Mouse (Mus musculus) ovary, postnatal 36 days (tissue): Measurements from ENCODE around the gene Grb2.

ENCODE experiments used
- DNase-seq: peaks from one replicate; pipeline ENCODE4 v3.0.0; 2022; ENCODE audit warnings: low spot score, mixed read lengths

Gene Grb2

DNA sequence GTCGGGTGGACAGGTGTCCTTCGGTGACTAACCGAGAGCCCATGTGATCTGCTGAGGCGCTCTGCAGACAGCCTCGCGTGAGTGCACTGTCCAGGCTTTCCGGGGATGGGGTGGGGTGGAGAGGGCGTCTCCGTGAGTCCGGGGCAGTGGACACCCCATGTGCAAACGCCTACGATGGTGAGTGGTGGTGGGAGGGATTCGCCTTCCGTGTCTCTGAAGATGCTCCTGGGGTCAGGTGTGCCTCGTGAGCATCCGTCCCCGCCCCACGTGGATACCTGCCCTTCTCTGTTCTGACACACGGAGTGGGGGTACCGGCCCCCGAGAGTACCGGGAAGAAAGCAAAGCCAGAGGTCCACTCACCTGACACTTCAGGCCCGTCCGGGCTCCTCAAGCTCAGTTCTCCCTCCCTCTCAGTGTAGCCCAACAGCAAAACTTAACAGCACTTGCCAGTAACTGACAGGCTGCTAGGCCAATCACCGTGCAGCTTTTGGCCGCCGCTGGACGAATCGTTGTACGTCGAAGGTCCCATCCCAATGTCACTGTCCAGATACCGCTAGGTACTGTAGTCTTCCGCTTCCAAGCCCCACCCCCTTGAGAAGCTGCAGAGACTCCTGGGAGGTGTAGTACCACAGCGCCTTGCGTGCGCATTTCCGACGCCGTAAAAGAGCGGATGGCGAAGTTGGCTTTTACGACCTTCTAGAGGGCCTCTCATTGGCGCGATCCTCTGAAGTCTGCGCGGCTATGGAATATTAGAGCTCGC lies 80.5 kb downstream of the Grb2 start, which contains the start of gene Slc25a19:
Slc25a19 (minus strand) TSS at position 591 of the 760 bp plus-strand sequence.
- DNase-seq, result peak; percentile 97

DNA sequence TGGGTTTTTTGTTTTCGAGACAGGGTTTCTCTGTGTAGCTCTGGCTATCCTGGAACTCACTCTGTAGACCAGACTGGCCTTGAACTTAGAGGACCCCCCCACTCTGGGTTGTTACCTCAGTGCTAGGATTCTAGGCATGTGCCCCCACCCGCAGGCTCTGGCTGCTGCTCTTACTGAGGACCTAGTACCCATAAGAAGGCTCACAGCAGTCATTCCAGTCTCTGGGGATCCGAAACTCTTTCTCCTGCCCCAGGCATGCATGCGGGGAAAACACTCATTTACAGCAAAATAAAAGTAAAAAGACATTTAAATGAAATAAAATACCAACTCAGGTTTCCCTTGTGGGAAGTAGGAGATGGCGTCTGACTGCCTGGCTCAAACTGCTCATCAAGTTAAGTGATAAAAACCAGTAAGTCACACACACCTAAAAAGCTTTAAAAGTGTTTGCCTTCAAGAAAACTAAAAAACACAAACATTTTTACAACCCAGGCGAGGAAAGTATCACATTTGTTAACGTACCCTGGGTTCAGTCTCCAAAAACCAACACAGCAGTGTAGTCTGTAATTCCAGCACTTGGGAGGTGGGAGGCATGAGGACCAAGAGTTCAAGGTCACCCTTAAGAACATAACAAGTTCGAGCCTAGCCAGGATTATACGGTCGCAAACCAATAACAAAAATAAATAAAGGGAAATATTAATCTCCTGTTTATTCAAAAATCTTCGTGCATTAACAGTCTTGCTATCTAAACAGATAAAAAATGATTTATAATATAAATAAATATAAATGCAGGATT lies 81.4 kb downstream of the Grb2 start:
- DNase-seq, result no peak

DNA sequence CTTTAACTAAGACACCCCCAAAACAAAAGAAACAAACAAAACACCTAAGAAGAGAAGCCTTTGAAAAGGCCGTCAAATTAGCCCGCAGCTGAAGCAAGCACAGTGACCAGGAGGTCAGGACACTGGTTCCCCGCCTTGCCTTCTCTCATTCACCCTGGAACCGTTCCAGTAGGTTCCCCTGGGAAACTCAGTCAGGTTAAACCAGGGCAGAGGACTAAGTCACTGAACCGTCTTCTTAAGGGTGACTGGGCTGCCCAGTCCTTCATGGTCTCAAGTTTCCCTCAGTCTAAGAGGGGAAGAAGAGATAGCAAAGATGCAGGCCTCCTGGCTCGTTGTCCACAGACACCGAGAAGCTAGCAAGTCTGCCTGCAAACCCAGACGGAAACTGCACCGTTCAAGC lies 82.5 kb downstream of the Grb2 start:
- DNase-seq, result no peak

DNA sequence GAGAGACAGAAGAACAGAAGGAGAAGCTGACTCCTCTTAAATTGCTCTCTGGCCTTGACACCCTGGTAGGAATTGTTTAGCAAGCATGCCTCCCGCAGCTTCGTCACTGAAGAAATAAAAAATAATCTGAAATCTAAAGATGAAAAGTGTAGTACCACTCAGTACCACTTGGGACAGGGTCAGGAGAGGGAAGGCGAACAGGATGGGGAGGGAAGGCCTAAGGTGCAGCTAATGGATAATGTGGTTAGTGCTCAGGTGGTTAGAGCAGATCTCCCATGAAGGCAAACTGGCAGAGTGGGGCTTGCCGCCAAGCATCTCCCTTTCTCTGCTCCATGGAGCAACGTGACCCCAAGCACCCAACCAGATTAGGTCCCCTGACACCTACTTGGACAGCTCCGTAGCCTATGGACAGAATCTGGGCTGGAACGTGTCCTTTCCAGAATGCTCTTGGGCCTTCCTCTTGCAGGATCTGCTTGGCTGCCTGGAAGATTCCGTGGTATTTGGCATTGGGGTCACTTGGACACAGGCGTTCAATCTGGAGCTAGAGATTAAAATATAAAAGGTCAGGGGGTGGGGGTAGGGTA lies 84.8 kb downstream of the Grb2 start:
- no peak for DNase-seq

DNA sequence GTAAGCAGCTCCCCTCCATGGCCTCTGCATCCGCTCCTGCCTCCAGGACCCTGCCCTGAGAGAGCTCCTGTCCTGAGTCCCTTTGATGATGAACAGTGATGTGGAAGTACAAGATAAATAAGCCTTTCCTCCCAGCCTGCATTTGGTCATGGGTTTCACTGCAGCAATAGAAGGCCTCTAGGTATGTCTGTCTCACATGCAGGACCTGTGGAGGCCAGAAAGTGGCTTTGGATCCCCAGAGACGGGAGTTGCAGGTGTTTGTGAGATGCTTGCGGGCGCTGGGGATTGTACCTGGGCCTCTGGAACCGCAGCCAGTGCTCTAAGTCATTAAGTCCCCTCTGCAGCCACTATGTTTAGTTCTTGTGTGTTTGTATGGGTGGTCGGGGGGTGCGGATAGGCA lies 88.4 kb downstream of the Grb2 start:
- no peak for DNase-seq

DNA sequence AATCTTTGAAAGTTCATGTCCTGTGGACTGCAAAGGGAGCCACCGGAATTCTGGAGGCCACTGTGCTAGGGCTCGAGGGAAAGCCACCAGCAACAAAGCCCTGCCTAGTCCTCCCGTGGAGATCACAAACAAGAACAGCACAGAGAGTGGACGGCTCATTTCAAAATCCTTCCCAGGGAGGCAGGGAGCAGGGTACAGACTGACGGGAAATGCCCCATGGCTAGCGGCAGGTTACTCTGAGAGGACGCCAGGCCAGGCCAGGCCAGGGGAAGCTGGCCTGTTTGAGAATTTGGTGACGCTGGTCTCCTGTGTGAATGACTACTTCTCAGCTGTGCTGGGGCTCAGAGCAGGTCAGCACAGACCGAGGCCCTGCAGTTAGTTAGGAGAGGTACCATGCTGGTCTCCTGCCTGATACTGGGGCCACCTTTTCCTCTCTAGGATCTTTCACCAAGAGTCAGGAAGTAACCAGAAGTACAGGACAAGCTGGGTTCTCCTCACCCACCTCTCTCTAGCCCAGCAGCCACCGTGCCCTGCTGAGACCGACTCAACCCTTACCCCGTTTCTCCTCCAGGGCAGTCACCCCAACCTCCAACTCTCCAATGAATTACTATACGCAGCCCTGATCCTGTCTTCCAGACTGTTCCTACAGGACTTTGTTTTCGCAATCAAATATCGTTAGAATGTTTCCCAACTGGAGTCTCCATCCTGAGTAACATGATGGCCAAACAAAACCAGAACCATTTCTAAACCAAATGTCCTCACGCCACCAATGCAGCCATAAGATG lies 89.5 kb downstream of the Grb2 start:
- no peak for DNase-seq

DNA sequence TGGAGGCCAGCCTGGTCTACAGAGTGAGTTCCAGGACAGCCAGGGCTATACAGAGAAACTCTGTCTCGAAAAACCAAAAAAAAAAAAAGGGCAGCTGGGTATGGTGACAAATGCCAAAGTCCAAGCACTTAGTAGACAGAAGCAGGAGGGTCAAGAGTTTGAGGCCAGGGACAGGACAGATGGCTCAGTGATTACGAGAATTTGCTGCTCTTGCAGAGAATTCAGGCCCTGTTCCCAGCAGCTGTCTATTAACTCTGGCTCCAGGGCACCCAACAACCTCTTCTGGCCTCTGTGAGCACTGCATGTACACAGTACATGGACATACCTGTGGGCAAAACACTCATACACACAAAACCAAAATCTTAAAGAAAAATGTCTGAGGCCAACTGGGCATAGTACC lies 90.4 kb downstream of the Grb2 start:
- DNase-seq, result no peak

DNA sequence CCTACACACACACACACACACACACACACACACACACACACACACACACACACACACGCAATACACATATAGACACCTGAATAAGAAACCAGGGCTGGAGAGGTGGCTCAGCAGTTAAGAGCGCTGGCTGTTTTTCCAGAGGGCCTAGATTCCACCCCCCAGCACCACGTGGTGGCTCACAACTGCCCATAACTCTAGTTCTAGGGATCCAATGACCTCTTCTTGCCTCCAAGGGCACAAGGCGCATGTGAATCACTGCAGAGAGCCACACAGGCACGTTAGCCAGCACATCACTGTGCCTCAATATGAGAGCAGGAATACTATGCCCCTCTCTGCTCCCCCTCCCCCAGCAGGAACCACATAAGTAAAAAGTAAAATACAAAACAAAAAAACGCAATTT lies 91.5 kb downstream of the Grb2 start:
- DNase-seq, result no peak

DNA sequence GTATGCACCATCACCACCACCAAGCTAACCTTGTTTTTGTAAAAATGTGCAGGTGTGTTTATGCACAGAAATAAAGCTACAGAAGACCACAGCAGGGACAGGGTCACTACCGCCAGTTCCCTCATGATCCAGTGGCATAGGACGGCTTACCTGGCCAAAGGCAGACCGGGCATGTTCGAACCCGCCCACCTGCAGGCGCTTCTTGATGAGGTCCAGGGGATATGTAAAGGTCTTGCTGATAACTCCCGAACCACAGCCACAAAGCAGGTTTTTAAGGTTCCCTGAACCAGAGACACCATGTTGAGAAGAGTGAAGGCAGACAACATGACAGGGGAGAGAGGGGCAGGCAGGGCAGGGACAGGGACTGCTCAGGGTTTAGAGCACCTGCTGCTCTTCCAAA lies 92.0 kb downstream of the Grb2 start:
- DNase-seq, result no peak

DNA sequence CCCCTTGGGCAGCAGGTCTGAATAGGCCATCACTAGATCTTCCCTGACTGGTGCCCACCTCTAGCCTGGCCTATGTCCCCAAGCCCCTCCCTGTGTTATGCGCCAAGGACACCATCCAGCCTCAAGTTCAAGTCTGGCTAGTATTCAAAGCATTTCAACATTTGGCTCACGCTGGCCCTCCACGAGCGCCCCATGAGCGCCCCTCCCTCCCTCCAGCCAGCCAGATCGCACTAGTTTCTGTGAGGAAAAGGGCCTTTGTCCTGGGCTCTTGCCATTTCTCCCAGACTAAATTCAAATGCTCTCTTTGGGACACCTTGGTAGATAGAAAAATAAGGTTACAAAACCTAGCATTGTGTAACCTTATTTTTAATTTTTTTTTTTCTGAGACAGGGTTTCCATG lies 92.5 kb downstream of the Grb2 start:
- peak; percentile 43 for DNase-seq

DNA sequence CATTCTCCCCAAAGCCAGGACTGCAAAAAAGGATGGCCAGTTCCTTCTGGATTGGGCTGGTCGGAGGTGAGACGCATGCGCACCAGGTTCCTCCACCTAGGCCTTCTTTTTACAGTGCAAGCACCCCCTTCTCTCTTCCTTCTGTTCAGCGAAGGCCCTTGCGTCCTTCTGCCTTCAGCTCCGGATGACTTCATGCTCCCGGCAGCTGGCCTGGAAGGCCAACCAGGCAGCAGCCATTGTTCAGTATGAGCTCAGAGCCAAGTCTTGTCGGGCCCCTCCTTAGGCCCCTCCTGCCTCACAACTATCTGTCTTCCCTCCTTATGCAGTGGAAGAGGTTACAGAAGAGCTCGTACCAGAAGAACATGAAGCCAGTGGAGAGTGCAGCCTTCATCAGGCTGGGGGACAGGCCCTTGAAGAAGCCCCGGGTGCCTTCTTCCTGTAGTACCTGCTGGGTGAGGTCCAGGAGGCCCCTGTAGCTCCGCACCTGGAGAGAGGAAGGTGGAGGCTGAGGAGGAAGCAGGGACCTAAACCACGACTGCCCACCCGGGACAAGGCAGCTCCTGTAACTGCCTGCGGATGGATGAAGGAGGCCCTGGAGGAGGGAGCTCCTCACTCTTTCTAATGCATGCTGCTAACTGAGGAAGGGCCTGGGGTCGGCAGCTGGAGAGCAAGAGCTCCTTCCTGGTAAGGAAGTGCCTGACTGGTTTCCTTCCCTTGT lies 93.1 kb downstream of the Grb2 start:
- peak; percentile 44 for DNase-seq

DNA sequence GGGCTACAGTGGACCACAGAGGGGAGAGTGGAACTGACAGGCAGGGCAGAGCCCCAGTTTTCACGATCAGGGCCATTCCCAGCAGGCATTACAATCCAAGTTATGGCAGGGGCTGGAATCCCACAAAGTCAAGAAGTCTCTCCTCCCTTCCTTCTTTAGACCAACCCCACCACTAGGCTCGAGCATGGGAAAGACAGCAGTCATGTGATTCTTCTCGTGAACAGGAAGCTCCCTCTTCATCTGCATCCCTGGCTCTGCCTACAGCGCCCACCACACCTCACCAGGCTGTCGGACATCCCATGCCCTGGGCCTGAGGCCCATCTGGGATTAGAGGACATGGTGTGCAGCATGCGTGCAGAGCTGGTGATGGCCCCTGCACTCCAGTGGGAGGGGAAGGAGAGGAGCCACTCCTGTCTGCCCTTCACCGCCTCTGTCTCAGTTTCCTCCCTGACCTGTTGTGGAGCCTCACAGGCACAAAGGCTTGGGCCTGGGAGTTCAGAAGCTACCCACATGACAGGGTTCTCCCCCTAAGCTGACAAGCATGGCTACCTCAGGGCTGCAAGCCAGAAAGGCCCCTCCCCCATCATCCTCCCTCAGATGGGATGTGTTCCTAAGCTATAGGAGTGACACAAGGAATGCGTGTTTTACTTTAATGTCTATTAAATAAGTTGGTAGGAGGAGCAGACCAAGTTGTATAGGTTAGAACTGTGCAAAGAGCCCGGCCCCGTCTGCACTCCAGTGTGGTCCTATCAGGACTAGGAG lies 93.9 kb downstream of the Grb2 start:
- no peak for DNase-seq

DNA sequence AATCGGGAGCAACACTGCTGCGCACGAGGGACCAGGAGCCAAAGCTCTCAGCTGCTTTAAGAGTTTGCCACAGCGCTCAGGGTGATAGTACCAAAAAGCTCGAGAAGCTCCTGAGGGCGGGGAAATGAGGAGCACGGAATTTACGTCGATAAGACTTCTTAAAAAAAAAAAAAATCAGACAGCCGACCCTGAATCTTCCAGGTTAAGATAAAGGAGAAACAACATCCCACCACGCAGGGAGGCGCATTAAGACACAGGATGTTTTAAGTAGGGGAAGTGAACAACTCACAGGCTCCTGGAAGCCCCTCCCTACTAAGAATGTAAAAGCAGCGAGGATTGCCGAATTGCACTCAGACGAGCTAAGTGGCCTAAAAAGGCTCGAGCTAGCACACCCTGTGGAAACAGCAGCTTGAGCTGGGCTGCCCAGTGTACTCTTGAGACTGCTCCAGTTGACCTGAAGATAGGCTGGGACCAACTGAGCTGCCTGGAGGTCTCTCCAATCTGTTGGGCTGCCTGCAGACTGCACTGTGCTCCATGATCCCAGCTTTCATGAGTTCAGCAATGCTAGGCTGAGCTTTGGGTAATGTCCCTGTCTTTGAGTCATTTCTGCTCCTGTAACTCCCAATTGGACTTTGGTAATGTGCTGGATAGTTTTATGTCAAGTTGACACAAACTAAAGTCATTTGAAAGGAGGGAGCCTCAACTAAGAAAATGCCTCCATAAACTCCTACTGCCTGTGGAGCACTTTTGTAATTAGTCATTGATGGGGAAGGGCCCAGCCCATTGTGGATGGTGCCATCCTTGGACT lies 95.1 kb downstream of the Grb2 start:
- peak; percentile 21 for DNase-seq

DNA sequence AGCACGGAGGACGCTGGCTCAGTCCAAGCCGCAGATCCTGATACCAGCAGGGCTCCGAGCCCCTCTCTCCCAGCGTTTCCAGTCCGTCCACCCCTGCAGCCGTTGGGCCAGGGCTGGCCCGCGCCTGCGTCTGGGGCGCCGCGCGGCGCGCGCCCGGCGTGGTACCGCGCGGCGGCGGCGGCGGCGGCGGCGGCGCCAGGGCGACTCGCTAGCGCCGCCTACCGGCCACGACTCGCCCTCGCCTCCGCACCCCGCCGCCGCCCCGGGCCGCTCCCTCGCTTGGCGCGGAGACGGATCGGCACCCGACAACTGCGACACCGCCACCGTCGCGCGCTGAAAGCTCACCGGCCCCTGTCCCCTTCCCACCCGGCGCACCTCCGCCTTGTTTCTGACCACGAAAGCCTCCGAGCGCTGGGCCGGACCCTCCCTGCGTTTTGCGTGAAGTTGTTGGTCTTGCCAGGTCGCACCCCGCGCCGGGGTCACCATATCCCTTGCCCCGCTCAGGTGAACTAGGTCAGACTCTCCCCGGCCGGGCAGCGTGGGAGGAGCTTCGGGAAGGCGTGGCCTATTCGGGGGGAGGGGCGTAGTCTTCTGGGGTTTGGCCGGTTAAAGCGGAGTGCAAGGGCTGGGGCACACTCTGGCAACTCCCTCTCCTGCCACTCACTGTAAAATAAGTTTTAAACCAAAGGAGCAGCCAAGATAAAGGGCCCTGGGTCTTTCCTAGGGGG lies 95.8 kb downstream of the Grb2 start, which contains the start of gene Mif4gd:
Mif4gd (minus strand) TSS at position 560 of the 728 bp plus-strand sequence.
- DNase-seq, result peak; percentile 91

DNA sequence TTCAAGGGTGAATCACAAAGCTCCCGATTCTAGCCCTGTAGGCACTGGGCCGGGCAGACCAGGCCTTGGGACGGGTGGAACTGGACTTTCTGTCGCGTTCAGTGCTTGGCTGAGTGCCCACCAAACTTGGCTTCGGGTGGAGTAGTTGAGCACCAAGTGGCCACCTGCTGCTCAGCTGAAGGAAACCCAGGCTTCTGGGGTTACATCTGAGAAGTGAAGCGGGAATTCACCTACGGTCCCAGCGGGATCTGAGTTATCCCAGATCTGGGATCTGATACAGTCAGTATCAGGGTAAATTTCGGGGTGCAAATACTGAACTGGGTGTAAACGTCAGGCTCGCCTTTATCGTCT lies 96.4 kb downstream of the Grb2 start:
- peak; percentile 81 for DNase-seq

DNA sequence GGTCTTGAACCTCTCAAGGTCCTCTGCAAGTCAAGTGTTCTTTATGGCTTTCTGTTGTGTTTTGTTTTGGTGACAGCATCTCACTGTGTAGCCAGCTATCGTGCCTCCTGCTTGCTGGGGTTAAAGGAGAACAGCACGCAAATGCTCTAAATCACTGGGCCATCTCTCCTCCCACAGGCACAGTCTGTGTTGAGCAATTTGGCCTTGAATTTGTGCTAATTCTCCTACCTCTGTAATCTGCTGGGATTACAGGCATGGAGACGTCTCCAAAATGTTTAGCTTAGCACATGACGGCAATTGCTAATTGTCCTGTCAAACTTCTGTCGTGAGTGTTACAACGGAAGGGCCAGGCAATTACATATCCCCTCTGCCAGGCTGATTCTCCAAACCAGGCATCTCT lies 97.2 kb downstream of the Grb2 start:
- DNase-seq, result no peak

DNA sequence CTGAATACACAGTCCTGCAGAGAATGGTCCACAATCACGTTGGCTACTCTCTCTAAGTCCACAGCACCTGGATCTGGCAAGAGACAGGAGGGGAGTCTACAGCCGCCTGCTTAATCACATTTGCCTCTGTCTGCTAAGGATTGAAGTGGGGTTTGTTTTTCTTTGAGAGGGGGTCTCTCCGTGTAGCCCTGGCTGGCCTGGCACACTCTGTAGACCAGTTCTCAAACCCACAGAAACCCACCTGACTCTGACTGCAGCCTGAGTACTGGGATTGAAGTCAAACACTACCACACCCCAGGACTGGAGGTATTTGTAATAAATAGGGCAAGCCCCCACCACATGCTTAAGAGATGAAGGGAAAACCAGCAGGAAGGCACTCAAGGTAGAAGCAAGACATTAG lies 98.8 kb downstream of the Grb2 start:
- DNase-seq, result no peak

DNA sequence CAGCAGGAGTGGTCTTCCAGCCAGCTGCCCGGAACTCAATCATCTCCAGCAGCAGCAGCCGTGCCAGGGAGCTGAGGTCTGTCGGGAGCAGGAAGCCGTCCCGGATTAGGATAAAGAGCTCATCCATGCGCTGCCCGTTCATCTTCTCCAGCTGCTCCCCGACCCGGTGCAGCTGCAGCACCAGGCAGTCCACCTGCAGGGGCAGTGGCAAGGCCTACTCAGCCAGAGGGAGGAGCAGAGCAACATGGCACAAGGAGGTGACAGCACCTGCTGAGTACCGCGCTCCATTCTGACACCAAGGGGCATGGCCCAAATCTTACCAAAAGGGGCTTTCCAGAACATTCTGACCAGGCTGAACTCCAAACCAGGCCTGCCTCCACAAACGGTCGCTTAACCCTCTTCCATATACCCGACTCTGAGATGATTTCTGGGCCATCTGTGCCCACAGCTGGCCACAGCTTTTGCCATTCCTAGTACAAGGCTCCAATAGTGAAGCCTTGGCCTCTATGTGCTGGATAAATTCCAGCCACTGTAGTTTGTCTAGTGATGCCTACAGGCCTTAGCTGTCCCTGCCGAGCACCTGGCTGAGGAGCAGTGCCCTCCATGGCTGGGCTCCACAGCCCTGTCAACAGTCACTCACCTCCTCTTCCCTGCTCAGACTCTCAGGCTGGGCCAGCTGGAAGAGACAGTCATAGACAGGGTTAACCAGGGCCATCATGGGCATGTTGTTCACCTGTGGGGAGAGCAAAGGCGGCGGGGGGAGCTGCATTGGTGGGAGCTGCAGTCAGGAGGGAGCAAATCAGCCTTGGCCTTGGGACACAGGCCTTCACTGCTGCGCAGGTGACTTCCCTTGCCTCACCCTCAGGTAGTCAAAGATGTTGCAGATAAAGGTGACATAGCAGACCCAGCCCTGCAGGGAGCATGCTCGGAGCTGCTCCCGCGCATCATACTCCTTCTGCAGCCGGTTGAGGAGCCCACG lies 99.7 kb downstream of the Grb2 start:
- DNase-seq, result no peak
